Mouse (Mus musculus): ENCODE data around the gene Unc13b.

GRCm38 (mm10) chr4:43266146-43266545 lies 207.4 kb downstream of the Unc13b start:
- TF ChIP-seq POLR2A (IDR thresholded peaks at IDR 0.05; ENCODE audit: control insufficient read depth, extremely low read depth, insufficient read depth, low read length, poor library complexity), result no peak
- no peak for TF ChIP-seq CTCF (IDR thresholded peaks at IDR 0.05; ENCODE audit: borderline replicate concordance, control insufficient read depth, extremely low read depth, insufficient read depth, low read length, poor library complexity)
